Mouse (Mus musculus): Measurements from ENCODE around the gene Ipo11.

DNA sequence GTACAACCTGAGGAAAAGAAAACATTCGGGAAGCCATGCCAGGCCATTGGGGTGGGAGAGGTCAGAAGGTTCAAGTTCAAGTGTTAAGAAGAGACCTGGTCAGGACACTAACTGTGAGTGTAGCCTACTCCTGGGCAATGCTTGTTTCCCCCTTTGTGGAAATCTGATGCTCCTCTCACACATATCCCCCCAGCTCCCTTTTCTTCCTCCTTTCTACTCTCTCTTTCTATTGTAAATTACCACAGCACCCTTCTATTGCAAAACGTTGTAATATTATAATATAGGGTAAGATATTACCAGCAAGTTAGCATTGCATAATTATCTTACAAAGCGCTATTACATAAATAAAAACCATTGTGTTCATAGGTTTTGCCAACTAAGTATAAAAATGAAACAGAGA is 182.5 kb downstream of the Ipo11 start:
- TF ChIP-seq POLR2A (IDR thresholded peaks at IDR 0.05; ENCODE audit: control insufficient read depth, extremely low read depth, insufficient read depth, low read length, poor library complexity) (no peak), CTCF (IDR thresholded peaks at IDR 0.05; ENCODE audit: borderline replicate concordance, control insufficient read depth, extremely low read depth, insufficient read depth, low read length, poor library complexity) (no peak)

Measured in thymus, adult 2 months (tissue).